Mouse (Mus musculus) liver, embryonic 14.5 days (tissue): ENCODE data around the gene Ptprc. TPM values are rescaled to one million over a fixed set of nuclear protein-coding genes. Genes with fewer than 3 reads are reported as not detected.

Experiments used
- ATAC-seq: fragments of 200-750 bp; cut with Nextera tagmentation; 2 replicates; pipeline ENCODE4 v1.8.0; 2017; ENCODE audit warnings: moderate number of reproducible peaks, mild to moderate bottlenecking, moderate library complexity; ENCODE audit not compliant: insufficient read depth
- DNase-seq, 3 experiments: peaks; one replicate each; pipeline ENCODE4 v3.0.0-alpha.2; 2012 to 2013; ENCODE audit warnings: low read depth in 3 of 3, low spot score in 3 of 3
- H3K27ac ChIP-seq: fragments of 300-500 bp; sonication (generic); 2 replicates; pipeline ENCODE4 v1.5.1; 2014; ENCODE audit warnings: moderate library complexity, mild to moderate bottlenecking, control low read depth, inconsistent platforms
- H3K27me3 ChIP-seq: fragments of 300-500 bp; sonication (generic); 2 replicates; pipeline ENCODE4 v1.6.1; 2014; ENCODE audit warnings: mild to moderate bottlenecking, low read length, moderate library complexity; ENCODE audit not compliant: control insufficient read depth, insufficient read depth
- H3K36me3 ChIP-seq: fragments of 300-500 bp; sonication (generic); replicated peaks from 2 replicates; pipeline ENCODE4 v1.6.1; 2014; ENCODE audit warnings: low read depth; ENCODE audit not compliant: control insufficient read depth, insufficient read depth
- H3K4me1 ChIP-seq, 2 experiments: fragments of 200-500 bp in 1 of 2; fragments of 300-500 bp in 1 of 2; sonication (generic) in 1 of 2; replicated peaks; 2 replicates each; pipeline ENCODE4 v1.6.1; 2012 to 2014; ENCODE audit warnings: antibody characterized with exemption in 1 of 2, inconsistent platforms in 1 of 2, low read length in 1 of 2; ENCODE audit not compliant: control insufficient read depth in 2 of 2, insufficient read depth in 2 of 2
- H3K4me2 ChIP-seq: fragments of 300-500 bp; sonication (generic); 2 replicates; pipeline ENCODE4 v1.6.1; 2014; ENCODE audit warnings: low read depth, mild to moderate bottlenecking, control low read depth, moderate library complexity
- H3K4me3 ChIP-seq, 2 experiments: fragments of 200-500 bp in 1 of 2; fragments of 300-500 bp in 1 of 2; sonication (generic) in 1 of 2; 2 replicates each; pipeline ENCODE4 v1.5.1; 2012 to 2014; ENCODE audit warnings: low read depth in 2 of 2, low read length in 2 of 2, mild to moderate bottlenecking in 2 of 2, control low read depth in 1 of 2, inconsistent platforms in 1 of 2, moderate library complexity in 1 of 2; ENCODE audit not compliant: insufficient read depth in 1 of 2
- H3K9ac ChIP-seq: fragments of 300-500 bp; sonication (generic); replicated peaks from 2 replicates; pipeline ENCODE4 v1.6.1; 2014; ENCODE audit warnings: mild to moderate bottlenecking, control low read depth, moderate library complexity
- H3K9me3 ChIP-seq: fragments of 300-500 bp; sonication (generic); 2 replicates; pipeline ENCODE4 v1.6.1; 2016; ENCODE audit warnings: low read length, mixed read lengths; ENCODE audit not compliant: control insufficient read depth
- CTCF ChIP-seq: IDR thresholded peaks from 2 replicates; pipeline ENCODE4 v1.5.1; 2016; ENCODE audit warnings: antibody characterized with exemption, low read depth, control low read depth
- EP300 ChIP-seq: IDR thresholded peaks from 2 replicates; pipeline ENCODE4 v1.6.1; 2016; ENCODE audit warnings: antibody characterized with exemption, low read depth
- WGBS: fragments of 180-500 bp; shearing (Covaris S2); extraction: QIAGEN DNeasy Blood & Tissue Kit; methylation state at CpG from one replicate; pipeline ENCODE4 v1.1.7; 2014; ENCODE audit not compliant: insufficient replicate concordance; 5-methylcytosine and 5-hydroxymethylcytosine counted together
- polyA plus RNA-seq, 2 experiments: library from polyadenylated mRNA; depleted of rRNA in 1 of 2; stranded (reverse) in 1 of 2; unstranded in 1 of 2; fragments of >200 nt; fragmentation: Nextera tagmentation in 1 of 2; extraction: Ambion mirVana in 1 of 2; gene quantifications; 2 replicates each; pipeline versions ENCODE4 v1.2.1 to v1.2.3; 2012 to 2014

Ptprc gene
- polyA plus RNA-seq, 2 experiments: 4.1 to 5.8 TPM

- no peaks in the 10 kb centered on the region for H3K27me3 ChIP-seq
- H3K4me3 ChIP-seq: no peak overlapping the region
- 54% methylated on average over 5 of the region's 5 CpGs for WGBS
- DNase-seq: no peak
- no peak overlapping the region for H3K27ac ChIP-seq
- ATAC-seq: no peak
- H3K4me1 ChIP-seq: no peaks in the 10 kb centered on the region
- no peaks in the 10 kb centered on the region for H3K36me3 ChIP-seq
- H3K9ac ChIP-seq: no peak overlapping the region
- TF ChIP-seq EP300 (no peak), CTCF (no peak)
- H3K4me2 ChIP-seq: no peak overlapping the region
- no peaks in the 10 kb centered on the region for H3K9me3 ChIP-seq
Observed at GRCm38 (mm10) chr1:138037484-138037883, 138.0 kb downstream of the Ptprc start.

- TF ChIP-seq EP300 (no peak), CTCF (no peak)
- ATAC-seq: no peak
Observed at GRCm38 (mm10) chr1:138029649-138030048, 145.9 kb downstream of the Ptprc start.

DNA sequence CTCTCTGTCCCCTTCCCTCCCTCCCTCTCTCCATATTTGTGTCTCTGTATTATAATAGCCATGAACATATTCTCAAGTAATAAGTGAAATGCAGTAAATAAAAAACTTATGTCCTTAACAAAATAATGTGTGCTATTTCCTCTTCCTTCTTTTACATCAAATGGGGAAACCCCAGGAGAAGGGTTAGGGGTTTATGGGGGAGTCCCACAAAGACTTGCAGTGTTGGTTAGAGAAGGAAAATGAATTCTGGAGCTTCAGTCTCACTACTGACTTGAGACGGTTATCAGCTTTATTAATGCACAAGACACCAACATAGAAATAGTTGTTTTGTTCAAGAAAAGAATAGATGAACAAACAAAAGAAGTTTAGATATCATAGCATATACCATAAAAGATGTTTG is 150.2 kb downstream of the Ptprc start:
- Histone ChIP-seq H3K36me3 (no peaks in the 10 kb centered on the region), H3K4me2 (no peak overlapping the region), H3K9ac (no peak overlapping the region), H3K4me1 (no peaks in the 10 kb centered on the region), H3K9me3 (no peaks in the 10 kb centered on the region), H3K4me3 (no peak overlapping the region), H3K27me3 (no peaks in the 10 kb centered on the region), H3K27ac (no peak overlapping the region)
- ATAC-seq (no peak), DNase-seq (no peak)
- TF ChIP-seq EP300 (no peak), CTCF (no peak)
- 65% methylated on average over 1 of the region's 1 CpGs for WGBS

More at GRCm38 (mm10) chr1:138029649-138030048, 145.9 kb downstream of the Ptprc start:
- H3K27me3 ChIP-seq: no peaks in the 10 kb centered on the region
- H3K27ac ChIP-seq: no peak overlapping the region
- H3K4me3 ChIP-seq: no peak overlapping the region
- no peak overlapping the region for H3K9ac ChIP-seq
- DNase-seq: no peak
- no peaks in the 10 kb centered on the region for H3K9me3 ChIP-seq
- 63% methylated on average over 4 of the region's 4 CpGs for WGBS
- H3K4me1 ChIP-seq: no peaks in the 10 kb centered on the region
- H3K4me2 ChIP-seq: no peak overlapping the region
- H3K36me3 ChIP-seq: no peaks in the 10 kb centered on the region

DNA sequence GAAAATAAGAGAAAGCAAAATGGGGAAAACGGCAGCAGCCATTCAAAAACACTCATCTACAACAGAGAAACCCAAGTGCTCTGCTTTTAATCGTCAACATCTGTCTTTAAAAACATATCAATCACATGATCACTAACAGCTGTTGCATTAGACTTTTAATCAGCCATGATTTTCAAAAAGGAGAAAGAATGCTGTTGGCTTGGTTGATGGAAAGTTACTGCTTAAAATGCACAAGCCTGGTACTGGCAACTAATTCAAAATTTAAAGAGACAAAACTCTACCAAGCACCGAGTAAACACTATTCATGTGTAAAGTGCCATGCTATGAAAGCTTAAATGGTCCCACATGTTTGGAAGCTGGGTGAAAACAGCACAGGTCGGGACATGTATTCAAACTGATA is 151.9 kb downstream of the Ptprc start:
- Histone ChIP-seq H3K9ac (no peak overlapping the region), H3K9me3 (no peaks in the 10 kb centered on the region), H3K27ac (no peak overlapping the region), H3K4me2 (no peak overlapping the region), H3K27me3 (no peaks in the 10 kb centered on the region), H3K4me3 (no peak overlapping the region), H3K36me3 (no peaks in the 10 kb centered on the region), H3K4me1 (no peaks in the 10 kb centered on the region)
- no peak for ATAC-seq
- TF ChIP-seq CTCF (no peak), EP300 (no peak)
- 52% methylated on average over 4 of the region's 4 CpGs for WGBS
- DNase-seq: no peak

- Histone ChIP-seq H3K4me2 (no peak overlapping the region), H3K9me3 (no peaks in the 10 kb centered on the region), H3K27ac (no peak overlapping the region), H3K4me1 (no peaks in the 10 kb centered on the region), H3K27me3 (no peaks in the 10 kb centered on the region), H3K4me3 (no peak overlapping the region), H3K36me3 (no peaks in the 10 kb centered on the region), H3K9ac (no peak overlapping the region)
- DNase-seq: no peak
- no peak for ATAC-seq
- TF ChIP-seq CTCF: no peak
- TF ChIP-seq EP300: no peak
- WGBS: 60% methylated on average over 3 of the region's 3 CpGs
Observed at GRCm38 (mm10) chr1:138022918-138023295, 152.6 kb downstream of the Ptprc start.
